Comparison of ENCODE assay signal across 12 mouse cellular contexts in genomic region chr12:84204662-84205061, GRCm38 (mm10). TPM values are rescaled to one million over a fixed set of nuclear protein-coding genes. Genes with fewer than 3 reads are reported as not detected.
DNase-seq lines count a peak whose midpoint lies in the region; ATAC-seq and TF ChIP-seq lines count a peak whose summit lies in the region.
"Had no signal": no experiment of that assay in that cellular context is flagged by ENCODE, and none has a peak within 500 bp of the region (broad histone marks: within the 10 kb centered on the region; RNA-seq: fewer than 3 reads in every experiment).

No protein-coding gene starts in this region.

- TF ChIP-seq POLR2A in thymus, adult 2 months (IDR thresholded peaks at IDR 0.05; ENCODE audit: control insufficient read depth, extremely low read depth, insufficient read depth, low read length, poor library complexity), result no peak

- H3K27ac ChIP-seq in hindbrain, embryonic 13.5 days, result peak overlapping the region; percentile 35; the same call in 1 of the 2 replicates
- no peak overlapping the region for H3K27ac ChIP-seq in hindbrain, embryonic 10.5 days
- 0 out of 2 replicates have a peak overlapping the region, but pooled peaks have one; percentile 38 for H3K27ac ChIP-seq in midbrain, embryonic 15.5 days
- no peak overlapping the region for H3K27ac ChIP-seq in midbrain, embryonic 11.5 days (ENCODE audit: low read depth, low read length)
- 0 out of 2 replicates have a peak overlapping the region, but pooled peaks have one; percentile 25 for H3K27ac ChIP-seq in neural tube, embryonic 15.5 days (replicated peaks)
- H3K27ac ChIP-seq in thymus, adult 2 months (ENCODE audit: control insufficient read depth, insufficient read depth, low read length), result no peak overlapping the region

- no peak for ATAC-seq in hindbrain, embryonic 13.5 days (ENCODE audit: low FRiP score)
- no peak for ATAC-seq in midbrain, embryonic 15.5 days (replicated peaks)
- no peak for ATAC-seq in midbrain, embryonic 11.5 days (ENCODE audit: low FRiP score)
- ATAC-seq in erythroid progenitor cell, adult 5-6 weeks (replicated peaks; ENCODE audit: low FRiP score, poor library complexity, severe bottlenecking), result peak; percentile 68
- no peak for ATAC-seq in neural tube, embryonic 15.5 days (ENCODE audit: low FRiP score)

- H3K9ac ChIP-seq in hindbrain, embryonic 13.5 days, result no peak overlapping the region
- no peak overlapping the region for H3K9ac ChIP-seq in midbrain, embryonic 15.5 days
- H3K9ac ChIP-seq in midbrain, embryonic 11.5 days (ENCODE audit: low read length), result no peak overlapping the region
- no peak overlapping the region for H3K9ac ChIP-seq in neural tube, embryonic 15.5 days (replicated peaks)

- no peaks in the 10 kb centered on the region for H3K9me3 ChIP-seq in hindbrain, embryonic 13.5 days
- H3K9me3 ChIP-seq in hindbrain, embryonic 10.5 days, result no peaks in the 10 kb centered on the region
- H3K9me3 ChIP-seq in midbrain, embryonic 15.5 days, result no peaks in the 10 kb centered on the region
- no peaks in the 10 kb centered on the region for H3K9me3 ChIP-seq in midbrain, embryonic 11.5 days (ENCODE audit: control insufficient read depth, low read length)
- H3K9me3 ChIP-seq in neural tube, embryonic 15.5 days (replicated peaks), result no peaks in the 10 kb centered on the region

- no peak for DNase-seq in hindbrain, embryonic 10.5 days (ENCODE audit: low spot score)
- no peak for DNase-seq in midbrain, embryonic 11.5 days (ENCODE audit: low spot score, missing footprints)
- DNase-seq in thymus, adult 2 months, result no peak
- DNase-seq in thymus, postnatal 0 days (ENCODE audit: low spot score), result no peak
- DNase-seq: cerebellum, adult 8-10 months; kidney, adult 18-20 months; left cerebral cortex, postnatal 4 days; lung, postnatal 36 days had no signal

- WGBS in hindbrain, embryonic 13.5 days, result 89% methylated on average over 8 of the region's 8 CpGs
- WGBS in hindbrain, embryonic 10.5 days, result 92% methylated on average over 8 of the region's 8 CpGs
- WGBS in midbrain, embryonic 15.5 days, result 81% methylated on average over 8 of the region's 8 CpGs
- 94% methylated on average over 8 of the region's 8 CpGs for WGBS in midbrain, embryonic 11.5 days
- WGBS in neural tube, embryonic 15.5 days, result 78% methylated on average over 8 of the region's 8 CpGs
- WGBS in thymus, adult 2 months, result 96% methylated on average over 8 of the region's 8 CpGs

- no peak for TF ChIP-seq CTCF in thymus, adult 2 months (IDR thresholded peaks at IDR 0.05; ENCODE audit: borderline replicate concordance, control insufficient read depth, extremely low read depth, insufficient read depth, low read length, poor library complexity)

- H3K4me2 ChIP-seq in hindbrain, embryonic 13.5 days, result no peak overlapping the region
- H3K4me2 ChIP-seq in midbrain, embryonic 15.5 days, result no peak overlapping the region
- H3K4me2 ChIP-seq in midbrain, embryonic 11.5 days, result no peak overlapping the region
- H3K4me2 ChIP-seq in neural tube, embryonic 15.5 days, result no peak overlapping the region

- no peaks in the 10 kb centered on the region for H3K36me3 ChIP-seq in hindbrain, embryonic 13.5 days
- H3K36me3 ChIP-seq in hindbrain, embryonic 10.5 days, result no peaks in the 10 kb centered on the region
- no peaks in the 10 kb centered on the region for H3K36me3 ChIP-seq in midbrain, embryonic 15.5 days (replicated peaks)
- no peaks in the 10 kb centered on the region for H3K36me3 ChIP-seq in midbrain, embryonic 11.5 days (ENCODE audit: control insufficient read depth, insufficient read depth, low read length)
- no peaks in the 10 kb centered on the region for H3K36me3 ChIP-seq in neural tube, embryonic 15.5 days
- no peaks in the 10 kb centered on the region for H3K36me3 ChIP-seq in thymus, adult 2 months (ENCODE audit: control insufficient read depth, insufficient read depth, low read length)

- peaks cover 50% of the 10 kb centered on the region for H3K4me1 ChIP-seq in hindbrain, embryonic 13.5 days (replicated peaks)
- H3K4me1 ChIP-seq in hindbrain, embryonic 10.5 days (replicated peaks), result peaks cover 43% of the 10 kb centered on the region
- H3K4me1 ChIP-seq in midbrain, embryonic 15.5 days, result no peaks in the 10 kb centered on the region
- H3K4me1 ChIP-seq in midbrain, embryonic 11.5 days (ENCODE audit: control insufficient read depth, insufficient read depth, low read length), result no peaks in the 10 kb centered on the region
- peaks cover 37% of the 10 kb centered on the region for H3K4me1 ChIP-seq in neural tube, embryonic 15.5 days
- H3K4me1 ChIP-seq in thymus, adult 2 months (replicated peaks; ENCODE audit: control insufficient read depth, insufficient read depth, low read length), result peaks cover 55% of the 10 kb centered on the region

- no peaks in the 10 kb centered on the region for H3K27me3 ChIP-seq in hindbrain, embryonic 13.5 days
- H3K27me3 ChIP-seq in hindbrain, embryonic 10.5 days (ENCODE audit: insufficient read depth, poor library complexity, severe bottlenecking), result no peaks in the 10 kb centered on the region
- H3K27me3 ChIP-seq in midbrain, embryonic 15.5 days (replicated peaks), result no peaks in the 10 kb centered on the region
- H3K27me3 ChIP-seq in midbrain, embryonic 11.5 days (ENCODE audit: control insufficient read depth, insufficient read depth, low read length), result no peaks in the 10 kb centered on the region
- H3K27me3 ChIP-seq in neural tube, embryonic 15.5 days (replicated peaks), result no peaks in the 10 kb centered on the region
- H3K27me3 ChIP-seq in thymus, adult 2 months (ENCODE audit: control insufficient read depth, insufficient read depth, low read length), result no peaks in the 10 kb centered on the region

- H3K4me3 ChIP-seq in hindbrain, embryonic 13.5 days, result no peak overlapping the region
- H3K4me3 ChIP-seq in hindbrain, embryonic 10.5 days, result no peak overlapping the region
- no peak overlapping the region for H3K4me3 ChIP-seq in midbrain, embryonic 15.5 days
- no peak overlapping the region for H3K4me3 ChIP-seq in midbrain, embryonic 11.5 days (ENCODE audit: low read depth, low read length)
- H3K4me3 ChIP-seq in neural tube, embryonic 15.5 days (replicated peaks), result no peak overlapping the region
- no peak overlapping the region for H3K4me3 ChIP-seq in thymus, adult 2 months (ENCODE audit: control insufficient read depth, insufficient read depth, low read length)

RNA-seq across cellular contexts. Expression of gene Elmsan1, which starts 14.0 kb away (rescaled TPM):
- polyA plus RNA-seq in hindbrain, embryonic 13.5 days (2015; fragmentation: Nextera tagmentation; extraction: Ambion mirVana), result 4.5 and 5.1 TPM in 2 replicates
- polyA plus RNA-seq in hindbrain, embryonic 10.5 days (2016; fragmentation: Nextera tagmentation; extraction: Ambion mirVana), result 6.5 and 8.2 TPM in 2 replicates
- 4.3 and 4.4 TPM in 2 replicates for polyA plus RNA-seq in midbrain, embryonic 15.5 days (2015; fragmentation: Nextera tagmentation; extraction: Ambion mirVana)
- polyA plus RNA-seq in midbrain, embryonic 11.5 days (2014; fragmentation: Nextera tagmentation; extraction: Ambion mirVana), result 3.4 and 3.9 TPM in 2 replicates
- total RNA-seq in erythroid progenitor cell, adult 5-6 weeks (2015; ENCODE audit: low replicate concordance), result 20.9 and 23.5 TPM in 2 replicates
- 29.0 and 51.1 TPM in 2 replicates for total RNA-seq in erythroid progenitor cell, adult 5-6 weeks (2017; ENCODE audit: low replicate concordance)
- polyA plus RNA-seq in neural tube, embryonic 15.5 days (2015; fragmentation: Nextera tagmentation; extraction: Ambion mirVana), result 4.0 and 5.4 TPM in 2 replicates
- 26.1 and 30.9 TPM in 2 replicates for polyA plus RNA-seq in thymus, adult 2 months (2012; rRNA removed)
- 5.1 and 6.3 TPM in 2 replicates for polyA plus RNA-seq in thymus, postnatal 0 days (2015; fragmentation: Nextera tagmentation; extraction: Ambion mirVana)

RNA-seq across cellular contexts. Expression of gene Pnma1, which starts 56.4 kb away (rescaled TPM):
- polyA plus RNA-seq in hindbrain, embryonic 13.5 days (2015; fragmentation: Nextera tagmentation; extraction: Ambion mirVana), result 3.5 and 3.8 TPM in 2 replicates
- polyA plus RNA-seq in hindbrain, embryonic 10.5 days (2016; fragmentation: Nextera tagmentation; extraction: Ambion mirVana), result 3.1 and 3.6 TPM in 2 replicates
- polyA plus RNA-seq in midbrain, embryonic 15.5 days (2015; fragmentation: Nextera tagmentation; extraction: Ambion mirVana), result 6.5 and 7.7 TPM in 2 replicates
- polyA plus RNA-seq in midbrain, embryonic 11.5 days (2014; fragmentation: Nextera tagmentation; extraction: Ambion mirVana), result 3.4 and 3.8 TPM in 2 replicates
- 8.4 and 11.9 TPM in 2 replicates for total RNA-seq in erythroid progenitor cell, adult 5-6 weeks (2015; ENCODE audit: low replicate concordance)
- 13.5 and 15.9 TPM in 2 replicates for total RNA-seq in erythroid progenitor cell, adult 5-6 weeks (2017; ENCODE audit: low replicate concordance)
- polyA plus RNA-seq in neural tube, embryonic 15.5 days (2015; fragmentation: Nextera tagmentation; extraction: Ambion mirVana), result 3.2 and 3.8 TPM in 2 replicates
- 0.24 and 0.28 TPM in 2 replicates for polyA plus RNA-seq in thymus, adult 2 months (2012; rRNA removed)
- 0.18 and 0.22 TPM in 2 replicates for polyA plus RNA-seq in thymus, postnatal 0 days (2015; fragmentation: Nextera tagmentation; extraction: Ambion mirVana)

Comparison
In these comparisons a context has a peak if more than half of its experiments do, and no peak if none do; other contexts are left out.
1. H3K27ac ChIP-seq: peak in hindbrain, embryonic 13.5 days (single experiment), midbrain, embryonic 15.5 days (single experiment) and neural tube, embryonic 15.5 days (single experiment); none in hindbrain, embryonic 10.5 days (single experiment), midbrain, embryonic 11.5 days (single experiment) and thymus, adult 2 months (single experiment).